Mouse (Mus musculus): ENCODE measurements around the gene Amer2.
A peak's percentile ranks its signal among the peaks of the same experiment; 100 is the strongest.

Amer2 gene

DNA sequence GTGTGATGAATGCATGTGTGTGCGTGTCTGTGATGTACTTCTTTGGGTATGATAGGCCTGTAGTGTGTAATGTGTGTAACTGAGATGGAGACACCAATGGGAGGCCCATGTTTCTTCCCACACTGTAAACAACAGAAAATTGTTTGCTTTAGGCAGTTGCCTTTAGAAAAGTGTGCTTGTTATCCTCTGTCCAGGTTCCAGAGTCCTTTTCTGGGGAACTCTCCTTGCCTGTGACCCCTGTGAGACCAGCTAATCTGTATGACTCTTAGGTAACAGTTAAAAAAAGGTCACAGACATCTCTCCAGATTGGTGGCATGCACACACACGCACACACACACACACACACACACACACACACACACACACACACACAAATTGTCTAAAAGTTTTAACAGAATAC, 15.3 kb downstream of the Amer2 start:
- DNase-seq, result no peak

DNA sequence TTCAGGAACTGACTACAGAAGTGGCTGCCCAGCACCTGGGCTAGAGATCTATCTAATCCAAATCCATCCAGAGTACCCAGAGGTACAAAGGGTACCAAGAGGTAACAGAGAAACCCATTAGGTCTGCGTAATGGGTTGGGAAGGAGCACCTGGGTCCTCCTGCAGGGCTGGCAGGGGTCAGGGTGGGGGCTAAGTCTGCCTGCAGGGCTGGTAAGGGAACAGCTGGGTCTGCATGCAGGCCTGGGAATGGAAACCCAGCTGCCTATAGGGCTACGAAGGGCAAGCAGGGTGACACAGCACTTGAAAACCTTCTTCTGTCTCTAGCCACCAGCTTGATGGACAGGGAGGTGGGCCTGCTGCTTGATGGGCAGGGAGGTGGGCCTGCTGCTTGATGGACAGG, 19.1 kb downstream of the Amer2 start:
- no peak for DNase-seq

- DNase-seq, result no peak
Measured at GRCm38 (mm10) chr14:60397321-60397720, 24.3 kb downstream of the Amer2 start.

GRCm38 (mm10) chr14:60398861-60399260, 25.8 kb downstream of the Amer2 start:
- DNase-seq, result no peak

DNA sequence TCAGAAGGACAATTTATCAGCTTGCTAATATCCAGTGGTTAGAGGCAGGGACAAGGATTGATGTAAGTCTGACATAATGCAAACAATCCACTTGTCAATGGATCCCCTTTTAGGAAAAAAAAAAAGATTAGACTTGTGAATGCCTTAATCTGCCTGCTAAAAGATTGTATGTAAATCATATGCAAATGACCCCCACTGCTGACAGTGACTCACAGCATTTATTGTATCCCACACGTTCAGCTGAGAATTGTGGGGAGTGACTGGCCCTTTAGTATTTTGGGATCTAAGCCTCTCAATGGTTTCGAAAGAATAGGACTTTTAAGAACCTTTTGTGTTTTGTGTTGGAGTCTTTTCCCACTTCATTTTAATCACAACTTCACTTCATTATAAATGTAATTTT, 30.2 kb downstream of the Amer2 start:
- DNase-seq, result no peak

DNA sequence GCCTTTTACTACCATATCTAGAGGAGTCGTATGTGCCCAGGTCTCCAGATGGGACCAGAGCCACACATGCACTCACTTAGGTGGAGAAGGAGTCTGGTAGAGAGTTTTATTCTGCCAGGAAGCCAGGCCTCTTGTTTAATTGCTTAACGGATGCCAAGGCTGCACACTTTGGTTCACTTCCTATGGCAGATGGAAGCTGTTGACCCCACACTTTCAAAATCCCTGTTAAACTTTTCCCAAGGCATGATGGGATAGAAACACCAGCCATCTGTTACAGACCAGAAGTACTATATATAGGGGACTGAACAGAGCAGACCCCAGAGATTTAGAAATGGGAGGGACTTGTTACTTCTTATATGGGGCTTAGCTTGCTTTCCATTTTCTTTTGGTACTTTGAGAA, 32.8 kb downstream of the Amer2 start:
- no peak for DNase-seq

GRCm38 (mm10) chr14:60406543-60406942, 33.5 kb downstream of the Amer2 start:
- DNase-seq, result no peak

DNA sequence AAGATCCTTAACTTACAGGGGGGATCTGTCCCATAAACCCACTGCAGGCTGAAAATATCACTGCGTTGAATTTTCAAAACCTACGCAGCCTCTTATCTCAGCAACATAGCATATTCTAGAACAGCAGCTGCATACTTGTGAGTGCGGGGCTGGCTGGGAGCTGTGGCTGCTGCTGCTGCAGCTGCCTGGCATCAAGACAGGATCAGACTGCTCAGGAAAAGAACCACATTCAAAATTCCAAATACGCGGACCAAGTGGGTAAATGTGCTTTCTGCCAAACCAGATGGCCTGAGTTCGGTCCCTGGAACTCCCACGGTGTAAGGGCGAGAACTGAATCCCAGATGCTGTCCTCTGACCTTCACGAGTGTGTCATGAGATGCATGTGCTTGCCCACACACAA, 34.3 kb downstream of the Amer2 start:
- DNase-seq, result peak in 1 of 2 experiments; percentile 24

- no peak for DNase-seq
Measured at GRCm38 (mm10) chr14:60409702-60410491, 36.8 kb downstream of the Amer2 start.

DNA sequence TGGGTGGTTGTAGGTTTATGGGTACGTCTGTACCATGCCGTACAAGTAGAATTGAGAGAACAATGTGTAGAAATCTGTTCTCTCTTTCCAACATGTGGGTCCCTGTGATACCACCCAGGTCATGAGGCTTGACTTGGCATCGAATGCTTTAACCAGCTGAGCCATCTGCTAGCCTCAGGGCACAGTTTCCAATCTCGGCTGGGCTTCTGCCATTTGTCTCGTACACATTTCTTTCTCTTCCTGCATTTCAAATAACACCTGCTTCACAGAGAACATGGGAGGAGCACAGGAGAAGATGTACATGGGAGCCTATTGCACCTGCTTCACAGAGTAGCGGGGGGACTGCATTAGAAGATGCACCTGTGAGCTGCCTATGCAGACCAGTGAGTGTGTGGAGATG, 38.2 kb downstream of the Amer2 start:
- no peak for DNase-seq

GRCm38 (mm10) chr14:60414691-60415090, 41.6 kb downstream of the Amer2 start:
- DNase-seq, result peak; percentile 62 to 82

GRCm38 (mm10) chr14:60417924-60418323, 44.9 kb downstream of the Amer2 start:
- no peak for DNase-seq

- no peak for DNase-seq
Measured at GRCm38 (mm10) chr14:60422920-60423319, 49.9 kb downstream of the Amer2 start.

GRCm38 (mm10) chr14:60424174-60424573, 51.1 kb downstream of the Amer2 start:
- no peak for DNase-seq

- no peak for DNase-seq
Measured at GRCm38 (mm10) chr14:60425553-60425952, 52.5 kb downstream of the Amer2 start.

DNA sequence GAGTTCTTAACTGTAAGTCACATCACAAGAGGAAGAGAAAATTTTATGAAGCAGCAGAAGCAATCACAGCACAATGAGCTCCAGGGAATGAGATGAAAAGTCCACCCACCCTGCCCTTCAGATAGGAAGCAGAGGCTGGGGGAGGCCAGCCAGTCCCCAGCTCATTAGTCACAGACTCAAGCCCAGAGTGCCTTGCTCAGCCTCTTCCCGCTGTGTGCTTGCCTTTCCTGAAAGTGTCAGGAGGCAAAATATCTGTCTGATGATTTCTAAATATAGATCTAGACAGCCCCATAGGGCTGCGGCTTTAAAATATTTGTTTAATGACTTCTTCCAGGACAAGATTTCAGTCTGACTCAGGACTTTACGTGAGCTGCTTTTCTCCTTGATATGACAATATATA, 54.8 kb downstream of the Amer2 start:
- no peak for DNase-seq

- no peak for DNase-seq
Measured at GRCm38 (mm10) chr14:60429513-60429912, 56.5 kb downstream of the Amer2 start.

DNA sequence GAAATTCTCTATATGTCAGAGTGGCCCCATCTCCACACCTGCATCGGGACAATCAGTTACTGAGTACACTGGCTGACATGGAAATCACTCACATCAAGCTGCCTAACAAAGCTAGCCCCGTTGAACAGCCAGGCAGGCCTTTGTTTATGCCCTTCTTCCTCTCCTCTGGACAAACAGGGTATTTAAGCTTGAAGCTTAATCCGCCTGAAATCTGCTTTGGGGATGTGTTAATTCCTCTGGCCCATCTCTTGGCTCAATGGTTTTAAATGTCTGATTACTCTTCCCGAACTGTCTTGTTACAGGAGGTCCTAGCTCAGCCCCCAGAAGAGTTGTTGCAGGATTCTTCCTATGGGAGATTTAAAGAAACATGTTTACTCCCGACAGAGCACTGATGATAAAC, 58.5 kb downstream of the Amer2 start:
- DNase-seq, result no peak

GRCm38 (mm10) chr14:60432136-60432535, 59.1 kb downstream of the Amer2 start:
- DNase-seq, result no peak

- DNase-seq, result peak; percentile 13 to 25
Measured at GRCm38 (mm10) chr14:60435515-60435914, 62.5 kb downstream of the Amer2 start.

DNA sequence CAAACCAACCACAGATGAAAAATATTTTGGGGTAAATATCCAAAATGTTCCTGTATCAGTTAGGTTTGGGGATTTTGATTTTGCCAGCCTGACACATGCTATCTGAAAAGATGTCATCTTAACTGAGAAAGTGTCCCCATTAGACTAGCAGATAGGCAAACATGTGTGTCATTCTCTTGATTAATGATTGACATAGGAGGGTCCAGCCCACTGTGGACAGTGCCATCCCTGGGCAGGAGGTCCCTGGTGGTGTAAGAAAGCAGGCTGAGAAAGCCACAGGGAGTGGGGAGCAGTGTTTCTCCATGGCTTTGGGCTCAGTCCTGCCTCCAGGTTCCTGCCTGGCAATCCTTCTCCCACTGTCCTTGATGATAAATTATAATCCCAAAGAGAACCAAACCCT, 63.3 kb downstream of the Amer2 start:
- DNase-seq, result no peak

Data from lung, postnatal 4 days (tissue).